25 mouse cellular contexts compared by ENCODE assay signal in the genomic region with DNA sequence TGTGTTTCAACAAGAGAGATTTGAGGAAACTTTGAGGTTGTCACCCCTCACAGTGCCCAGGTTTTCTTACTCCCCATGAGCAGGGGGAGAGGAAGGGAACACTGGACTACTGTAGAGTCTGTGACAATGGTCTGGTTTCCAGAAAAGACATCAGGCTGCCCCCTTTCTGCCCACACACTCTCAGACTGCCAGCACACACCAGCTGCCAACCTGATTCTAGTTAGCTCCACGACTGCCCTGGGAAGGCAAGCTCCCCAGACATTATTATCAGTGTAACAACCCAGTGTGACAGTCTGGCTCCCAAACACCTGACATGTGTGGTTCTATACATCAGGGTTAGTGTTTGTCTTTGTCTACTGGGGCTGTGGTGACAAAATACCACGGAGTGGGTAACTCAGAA.
DNase-seq lines count a peak whose midpoint lies in the region; ATAC-seq and TF ChIP-seq lines count a peak whose summit lies in the region.
"Had no signal": no experiment of that assay in that cellular context is flagged by ENCODE, and none has a peak within 500 bp of the region (broad histone marks: within the 10 kb centered on the region; RNA-seq: fewer than 3 reads in every experiment).

No protein-coding gene starts in this region.

- intact Hi-C loops in left cerebral cortex, postnatal 10 days (cut with DNase I), result no loop called here

- ATAC-seq in forebrain, embryonic 11.5 days (replicated peaks; ENCODE audit: low FRiP score), result no peak
- ATAC-seq: CD4-positive, CD25-positive, alpha-beta regulatory T cell, adult 4 months; intestine, embryonic 15.5 days; liver, postnatal 0 days; lung, postnatal 0 days had no signal

- no peak overlapping the region for H3K4me2 ChIP-seq in forebrain, embryonic 11.5 days (ENCODE audit: low read depth, low read length, severe bottlenecking)
- H3K4me2 ChIP-seq: embryonic facial prominence, embryonic 12.5 days; forebrain, embryonic 12.5 days; hindbrain, embryonic 15.5 days; intestine, embryonic 15.5 days; limb, embryonic 12.5 days; liver, embryonic 11.5 days; midbrain, embryonic 12.5 days; neural tube, embryonic 15.5 days had no signal

- no peak overlapping the region for H3K4me3 ChIP-seq in layer of hippocampus, adult 2 months
- no peak overlapping the region for H3K4me3 ChIP-seq in forebrain, embryonic 11.5 days (ENCODE audit: low read depth, low read length)
- H3K4me3 ChIP-seq: embryonic facial prominence, embryonic 12.5 days; forebrain, embryonic 12.5 days; heart, embryonic 10.5 days; hindbrain, embryonic 15.5 days; intestine, embryonic 15.5 days; limb, embryonic 12.5 days; midbrain, embryonic 12.5 days; neural tube, embryonic 15.5 days had no signal

- 90% methylated on average over 2 of the region's 2 CpGs for WGBS in forebrain, embryonic 11.5 days

- H3K4me1 ChIP-seq in forebrain, embryonic 11.5 days (replicated peaks; ENCODE audit: control insufficient read depth, insufficient read depth, low read length), result no peaks in the 10 kb centered on the region
- H3K4me1 ChIP-seq: embryonic facial prominence, embryonic 12.5 days; forebrain, embryonic 12.5 days; hindbrain, embryonic 15.5 days; intestine, embryonic 15.5 days; limb, embryonic 12.5 days; midbrain, embryonic 12.5 days had no signal

- H3K9ac ChIP-seq in forebrain, embryonic 11.5 days (ENCODE audit: low read length), result no peak overlapping the region
- H3K9ac ChIP-seq: embryonic facial prominence, embryonic 12.5 days; forebrain, embryonic 12.5 days; hindbrain, embryonic 15.5 days; intestine, embryonic 15.5 days; limb, embryonic 12.5 days; liver, postnatal 0 days; midbrain, embryonic 12.5 days; neural tube, embryonic 15.5 days had no signal

- no peaks in the 10 kb centered on the region for H3K9me3 ChIP-seq in forebrain, embryonic 11.5 days (ENCODE audit: control insufficient read depth, low read length)
- H3K9me3 ChIP-seq: embryonic facial prominence, embryonic 12.5 days; forebrain, embryonic 12.5 days; heart, embryonic 10.5 days; hindbrain, embryonic 15.5 days; intestine, embryonic 15.5 days; limb, embryonic 12.5 days; neural tube, embryonic 15.5 days had no signal

- H3K27me3 ChIP-seq in forebrain, embryonic 11.5 days (ENCODE audit: control insufficient read depth, insufficient read depth, low read length), result no peaks in the 10 kb centered on the region
- H3K27me3 ChIP-seq: forebrain, embryonic 12.5 days; intestine, embryonic 15.5 days; midbrain, embryonic 12.5 days; neural tube, embryonic 15.5 days had no signal

- DNase-seq in frontal cortex, adult 2 months (ENCODE audit: extremely low spot score in 1 of 2, low spot score in 1 of 2), result peak; percentile 41 to 55
- DNase-seq in frontal cortex, postnatal 25 days (ENCODE audit: low spot score in 2 of 2), result no peak
- DNase-seq in left cerebral cortex, adult 18-20 months (ENCODE audit: low spot score in 2 of 2), result peak; percentile 45 to 67
- no peak for DNase-seq in left cerebral cortex, postnatal 10 days (ENCODE audit: extremely low spot score in 1 of 2, low spot score in 2 of 2)
- DNase-seq in layer of hippocampus, adult 2 months (ENCODE audit: low spot score in 2 of 2), result peak in 1 of 2 experiments; percentile 50
- DNase-seq in layer of hippocampus, postnatal 36 days, result peak; percentile 41 to 61
- DNase-seq in yolk sac, embryonic 10.5 days (ENCODE audit: low spot score), result no peak
- no peak for DNase-seq in forebrain, embryonic 11.5 days (ENCODE audit: low spot score)
- DNase-seq: adrenal gland, postnatal 25 days; cerebellum, adult 9-11 months; kidney, adult 8-10 months; kidney, postnatal 10 days; liver, postnatal 0 days; thymus, postnatal 25 days had no signal

- no peak for TF ChIP-seq CTCF in layer of hippocampus, adult 2 months (conservative IDR thresholded peaks at IDR 0.05)

- H3K27ac ChIP-seq in layer of hippocampus, adult 2 months, result peak overlapping the region; percentile 93
- H3K27ac ChIP-seq in forebrain, embryonic 11.5 days (ENCODE audit: low read depth, low read length), result no peak overlapping the region
- H3K27ac ChIP-seq: embryonic facial prominence, embryonic 12.5 days; forebrain, embryonic 12.5 days; heart, embryonic 10.5 days; hindbrain, embryonic 15.5 days; intestine, embryonic 15.5 days; limb, embryonic 12.5 days; midbrain, embryonic 12.5 days; neural tube, embryonic 15.5 days had no signal

- H3K36me3 ChIP-seq in forebrain, embryonic 11.5 days (ENCODE audit: control insufficient read depth, insufficient read depth, low read length), result no peaks in the 10 kb centered on the region
- H3K36me3 ChIP-seq: embryonic facial prominence, embryonic 12.5 days; forebrain, embryonic 12.5 days; heart, embryonic 10.5 days; hindbrain, embryonic 15.5 days; intestine, embryonic 15.5 days; limb, embryonic 12.5 days; midbrain, embryonic 12.5 days; neural tube, embryonic 15.5 days had no signal

Comparison
In these comparisons a context has a peak if more than half of its experiments do, and no peak if none do; other contexts are left out.
1. DNase-seq: peak in frontal cortex, adult 2 months (2 of 2), left cerebral cortex, adult 18-20 months (2 of 2) and layer of hippocampus, postnatal 36 days (2 of 2); none in frontal cortex, postnatal 25 days (0 of 2), left cerebral cortex, postnatal 10 days (0 of 2), yolk sac, embryonic 10.5 days (single experiment) and forebrain, embryonic 11.5 days (single experiment).